15 mouse cellular contexts compared by ENCODE assay signal in genomic region chr9:108053665-108054225, GRCm38 (mm10). TPM values are rescaled to one million over a fixed set of nuclear protein-coding genes. Genes with fewer than 3 reads are reported as not detected.
A peak's percentile ranks its signal among the peaks of the same experiment; 100 is the strongest.
DNase-seq lines count a peak whose midpoint lies in the region; ATAC-seq lines count a peak whose summit lies in the region.
"Had no signal": no experiment of that assay in that cellular context is flagged by ENCODE, and none has a peak within 500 bp of the region (broad histone marks: within the 10 kb centered on the region; RNA-seq: fewer than 3 reads in every experiment).

No protein-coding gene starts in this region.

- H3K4me2 ChIP-seq in intestine, embryonic 15.5 days (replicated peaks) = 0 out of 2 replicates have a peak overlapping the region, but pooled peaks have one; percentile 47
- no peak overlapping the region for H3K4me2 ChIP-seq in forebrain, embryonic 15.5 days (replicated peaks)

- H3K4me3 ChIP-seq in heart, embryonic 10.5 days = no peak overlapping the region
- H3K4me3 ChIP-seq in megakaryocyte, embryonic 14.5 days (replicated peaks) = peak overlapping the region; percentile 91
- no peak overlapping the region for H3K4me3 ChIP-seq in intestine, embryonic 15.5 days (replicated peaks)
- H3K4me3 ChIP-seq in forebrain, embryonic 15.5 days = no peak overlapping the region

- peaks cover 71% of the 10 kb centered on the region for H3K36me3 ChIP-seq in heart, embryonic 10.5 days
- H3K36me3 ChIP-seq in megakaryocyte, embryonic 14.5 days (replicated peaks; ENCODE audit: low read length) = peaks cover 88% of the 10 kb centered on the region
- H3K36me3 ChIP-seq in intestine, embryonic 15.5 days = peaks cover 32% of the 10 kb centered on the region
- H3K36me3 ChIP-seq in forebrain, embryonic 15.5 days = peaks cover 35% of the 10 kb centered on the region

- DNase-seq in heart, embryonic 10.5 days (ENCODE audit: low spot score) = peak; percentile 74
- DNase-seq in heart, postnatal 4 days = no peak
- DNase-seq in testis, postnatal 10 days (ENCODE audit: low spot score) = peak; percentile 39
- DNase-seq: kidney, postnatal 4 days; right cerebral cortex, postnatal 25 days; thymus, adult 18-20 months had no signal

- H3K27me3 ChIP-seq in heart, embryonic 10.5 days (ENCODE audit: insufficient read depth, poor library complexity, severe bottlenecking) = no peaks in the 10 kb centered on the region
- no peaks in the 10 kb centered on the region for H3K27me3 ChIP-seq in megakaryocyte, embryonic 14.5 days (replicated peaks)
- no peaks in the 10 kb centered on the region for H3K27me3 ChIP-seq in intestine, embryonic 15.5 days (replicated peaks)
- no peaks in the 10 kb centered on the region for H3K27me3 ChIP-seq in forebrain, embryonic 15.5 days
- H3K27me3 ChIP-seq: CH12.LX had no signal

- no peak for ATAC-seq in megakaryocyte, adult 5-6 weeks (ENCODE audit: poor library complexity, severe bottlenecking)
- ATAC-seq in intestine, embryonic 15.5 days = no peak
- no peak for ATAC-seq in CD4-positive, CD25-positive, alpha-beta regulatory T cell, adult 4 months
- ATAC-seq in forebrain, embryonic 15.5 days (replicated peaks) = no peak

- H3K9me3 ChIP-seq in heart, embryonic 10.5 days = no peaks in the 10 kb centered on the region
- no peaks in the 10 kb centered on the region for H3K9me3 ChIP-seq in megakaryocyte, embryonic 14.5 days
- no peaks in the 10 kb centered on the region for H3K9me3 ChIP-seq in intestine, embryonic 15.5 days
- H3K9me3 ChIP-seq in forebrain, embryonic 15.5 days = no peaks in the 10 kb centered on the region

- H3K4me1 ChIP-seq in heart, embryonic 10.5 days = peaks cover 20% of the 10 kb centered on the region
- peaks cover 90% of the 10 kb centered on the region for H3K4me1 ChIP-seq in megakaryocyte, embryonic 14.5 days
- peaks cover 36% of the 10 kb centered on the region for H3K4me1 ChIP-seq in intestine, embryonic 15.5 days (replicated peaks)
- H3K4me1 ChIP-seq in forebrain, embryonic 15.5 days = peaks cover 20% of the 10 kb centered on the region

- H3K9ac ChIP-seq in intestine, embryonic 15.5 days = no peak overlapping the region
- H3K9ac ChIP-seq in forebrain, embryonic 15.5 days (replicated peaks) = no peak overlapping the region

- WGBS in heart, embryonic 10.5 days = 91% methylated on average over 15 of the region's 15 CpGs
- WGBS in intestine, embryonic 15.5 days = 78% methylated on average over 15 of the region's 15 CpGs
- 93% methylated on average over 15 of the region's 15 CpGs for WGBS in forebrain, embryonic 15.5 days

- peak overlapping the region; percentile 57 for H3K27ac ChIP-seq in heart, embryonic 10.5 days
- H3K27ac ChIP-seq in intestine, embryonic 15.5 days = peak overlapping the region; percentile 38; the same call in 1 of the 2 replicates
- H3K27ac ChIP-seq in forebrain, embryonic 15.5 days (replicated peaks) = no peak overlapping the region

RNA-seq across cellular contexts. Expression of gene Amigo3, which starts 0.8 kb away (rescaled TPM):
- 2.5 and 3.2 TPM in 2 replicates for polyA plus RNA-seq in heart, embryonic 10.5 days (2016; fragmentation: Nextera tagmentation; extraction: Ambion mirVana)
- 1 to 10 TPM; 2.3 to 2.6 TPM for total RNA-seq in heart, postnatal 4 days (2021)
- 0.65 and 1.0 TPM in 2 replicates for polyA plus RNA-seq in megakaryocyte, embryonic 14.5 days (2012; ENCODE audit: insufficient read depth, low replicate concordance)
- 1.2 and 1.5 TPM in 2 replicates for total RNA-seq in megakaryocyte, adult 5-6 weeks (2015)
- 2.0 and 2.6 TPM in 2 replicates for total RNA-seq in megakaryocyte, adult 5-6 weeks (2017)
- 3.1 and 3.2 TPM in 2 replicates for polyA plus RNA-seq in intestine, embryonic 15.5 days (2015; fragmentation: Nextera tagmentation; extraction: Ambion mirVana)
- 1 to 10 TPM; 2.0 to 2.8 TPM for polyA plus RNA-seq in CD4-positive, CD25-positive, alpha-beta regulatory T cell, adult 4 months (2017; shearing (Covaris generic))
- polyA plus RNA-seq in forebrain, embryonic 15.5 days (2015; fragmentation: Nextera tagmentation; extraction: Ambion mirVana) = 3.2 and 3.4 TPM in 2 replicates

RNA-seq across cellular contexts. Expression of gene Gmppb, which starts 4.7 kb away (rescaled TPM):
- polyA plus RNA-seq in heart, embryonic 10.5 days (2016; fragmentation: Nextera tagmentation; extraction: Ambion mirVana) = 30.4 and 30.7 TPM in 2 replicates
- 10 to 100 TPM; 14.2 to 17.1 TPM for total RNA-seq in heart, postnatal 4 days (2021)
- 2.6 and 30.7 TPM in 2 replicates for polyA plus RNA-seq in megakaryocyte, embryonic 14.5 days (2012; ENCODE audit: insufficient read depth, low replicate concordance)
- 6.4 and 6.9 TPM in 2 replicates for total RNA-seq in megakaryocyte, adult 5-6 weeks (2015)
- total RNA-seq in megakaryocyte, adult 5-6 weeks (2017) = 14.0 and 19.1 TPM in 2 replicates
- polyA plus RNA-seq in intestine, embryonic 15.5 days (2015; fragmentation: Nextera tagmentation; extraction: Ambion mirVana) = 61.8 and 79.2 TPM in 2 replicates
- polyA plus RNA-seq in CD4-positive, CD25-positive, alpha-beta regulatory T cell, adult 4 months (2017; shearing (Covaris generic)) = 10 to 100 TPM; 18.0 to 25.0 TPM
- polyA plus RNA-seq in forebrain, embryonic 15.5 days (2015; fragmentation: Nextera tagmentation; extraction: Ambion mirVana) = 19.9 and 22.2 TPM in 2 replicates

RNA-seq across cellular contexts. Expression of gene Mst1, which starts 26.5 kb away (rescaled TPM):
- 1.6 TPM in 2 replicates for polyA plus RNA-seq in heart, embryonic 10.5 days (2016; fragmentation: Nextera tagmentation; extraction: Ambion mirVana)
- not detected for total RNA-seq in heart, postnatal 4 days (2021)
- polyA plus RNA-seq in megakaryocyte, embryonic 14.5 days (2012; ENCODE audit: insufficient read depth, low replicate concordance) = 0.17 TPM in 1 of 2 replicates, not detected in the other
- 0.69 TPM in 1 of 2 replicates, not detected in the other for total RNA-seq in megakaryocyte, adult 5-6 weeks (2015)
- total RNA-seq in megakaryocyte, adult 5-6 weeks (2017) = not detected in 2 replicates
- polyA plus RNA-seq in intestine, embryonic 15.5 days (2015; fragmentation: Nextera tagmentation; extraction: Ambion mirVana) = 0.98 and 2.2 TPM in 2 replicates
- 1 to 10 TPM; 1.4 to 1.5 TPM for polyA plus RNA-seq in CD4-positive, CD25-positive, alpha-beta regulatory T cell, adult 4 months (2017; shearing (Covaris generic))
- 0.37 TPM in 1 of 2 replicates, not detected in the other for polyA plus RNA-seq in forebrain, embryonic 15.5 days (2015; fragmentation: Nextera tagmentation; extraction: Ambion mirVana)
- total RNA-seq: left cerebral cortex, postnatal 14 days; megakaryocyte-erythroid progenitor cell, adult 5-6 weeks had no signal
- polyA plus RNA-seq: hindbrain, embryonic 16.5 days had no signal

RNA-seq across cellular contexts. Expression of gene Rnf123, which starts 29.4 kb away (rescaled TPM):
- polyA plus RNA-seq in heart, embryonic 10.5 days (2016; fragmentation: Nextera tagmentation; extraction: Ambion mirVana) = 31.8 and 33.1 TPM in 2 replicates
- total RNA-seq in heart, postnatal 4 days (2021) = 10 to 100 TPM; 62.6 to 63.4 TPM
- polyA plus RNA-seq in megakaryocyte, embryonic 14.5 days (2012; ENCODE audit: insufficient read depth, low replicate concordance) = 51.9 and 73.7 TPM in 2 replicates
- 27.8 and 30.7 TPM in 2 replicates for total RNA-seq in megakaryocyte, adult 5-6 weeks (2015)
- 20.9 and 21.1 TPM in 2 replicates for total RNA-seq in megakaryocyte, adult 5-6 weeks (2017)
- polyA plus RNA-seq in intestine, embryonic 15.5 days (2015; fragmentation: Nextera tagmentation; extraction: Ambion mirVana) = 18.6 and 23.7 TPM in 2 replicates
- polyA plus RNA-seq in CD4-positive, CD25-positive, alpha-beta regulatory T cell, adult 4 months (2017; shearing (Covaris generic)) = 10 to 100 TPM; 68.1 to 87.9 TPM
- polyA plus RNA-seq in forebrain, embryonic 15.5 days (2015; fragmentation: Nextera tagmentation; extraction: Ambion mirVana) = 45.4 and 49.0 TPM in 2 replicates

RNA-seq across cellular contexts. Expression of gene Apeh, which starts 40.7 kb away (rescaled TPM):
- 80.7 and 84.4 TPM in 2 replicates for polyA plus RNA-seq in heart, embryonic 10.5 days (2016; fragmentation: Nextera tagmentation; extraction: Ambion mirVana)
- 10 to 100 TPM; 42.2 to 45.1 TPM for total RNA-seq in heart, postnatal 4 days (2021)
- 13.0 and 26.5 TPM in 2 replicates for polyA plus RNA-seq in megakaryocyte, embryonic 14.5 days (2012; ENCODE audit: insufficient read depth, low replicate concordance)
- total RNA-seq in megakaryocyte, adult 5-6 weeks (2015) = 37.9 and 41.0 TPM in 2 replicates
- total RNA-seq in megakaryocyte, adult 5-6 weeks (2017) = 56.9 and 61.8 TPM in 2 replicates
- 76.5 and 96.8 TPM in 2 replicates for polyA plus RNA-seq in intestine, embryonic 15.5 days (2015; fragmentation: Nextera tagmentation; extraction: Ambion mirVana)
- polyA plus RNA-seq in CD4-positive, CD25-positive, alpha-beta regulatory T cell, adult 4 months (2017; shearing (Covaris generic)) = 10 to 100 TPM; 52.2 to 70.5 TPM
- 42.3 and 50.5 TPM in 2 replicates for polyA plus RNA-seq in forebrain, embryonic 15.5 days (2015; fragmentation: Nextera tagmentation; extraction: Ambion mirVana)
